Mouse (Mus musculus): ENCODE measurements around the gene Dusp1. TPM values are rescaled to one million over a fixed set of nuclear protein-coding genes. Genes with fewer than 3 reads are reported as not detected.

Gene Dusp1
- total and polyA plus RNA-seq, 3 experiments = 3.5 to 9.9 (median 5.6) TPM

DNA sequence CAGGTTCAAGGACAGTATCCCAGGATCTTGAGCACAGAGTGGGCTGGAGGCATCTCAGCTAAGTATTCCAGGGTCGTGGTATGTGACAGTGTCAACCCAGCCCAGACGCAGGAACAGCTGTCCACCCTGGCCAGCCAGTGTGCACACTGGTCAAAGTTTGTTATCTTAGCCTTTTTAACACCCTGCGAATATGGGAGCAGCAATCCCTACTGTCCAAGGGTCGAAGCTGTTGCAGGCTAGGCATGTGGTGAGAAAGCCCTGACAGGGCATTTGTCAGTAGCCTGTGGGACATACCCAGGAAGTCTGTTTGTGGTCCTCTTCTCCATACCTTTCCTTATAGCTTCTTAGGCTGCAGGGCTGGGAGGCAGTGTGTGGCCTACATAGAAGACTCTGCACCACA is 22.1 kb upstream of the Dusp1 start:
- in situ Hi-C loops (cut with MboI; ENCODE audit: low pct_ligation_motif_present, low pct_unique_long_range_greater_than_20kb, low sequenced_read_pairs) = no loop called here
- H3K27ac ChIP-seq (ENCODE audit: insufficient read depth, low read depth) = no peak overlapping the region
- no peak for TF ChIP-seq JUN (IDR thresholded peaks at IDR 0.05; ENCODE audit: insufficient read depth, low read depth, low read length)
- TF ChIP-seq MAX (IDR thresholded peaks at IDR 0.05; ENCODE audit: low read length) = no peak
- no peak for TF ChIP-seq CTCF (conservative IDR thresholded peaks at IDR 0.05 in 1 of 2, IDR thresholded peaks at IDR 0.05 in 1 of 2; ENCODE audit: low read depth in 2 of 2, low read length in 2 of 2)
- no peak for TF ChIP-seq JUND (conservative IDR thresholded peaks at IDR 0.05; ENCODE audit: low read depth, low read length)
- no peak for TF ChIP-seq UBTF (IDR thresholded peaks at IDR 0.05; ENCODE audit: low read depth, low read length)
- TF ChIP-seq HCFC1 (IDR thresholded peaks at IDR 0.05; ENCODE audit: low read depth, low read length) = no peak
- TF ChIP-seq BHLHE40 (IDR thresholded peaks at IDR 0.05; ENCODE audit: low read depth, low read length) = no peak
- TF ChIP-seq MAZ (IDR thresholded peaks at IDR 0.05; ENCODE audit: low read depth, low read length) = no peak
- no peak for TF ChIP-seq NELFE (IDR thresholded peaks at IDR 0.05; ENCODE audit: low read depth, low read length)
- TF ChIP-seq ZNF384 (IDR thresholded peaks at IDR 0.05; ENCODE audit: low read depth, low read length) = no peak
- TF ChIP-seq SMC3 (IDR thresholded peaks at IDR 0.05; ENCODE audit: low read depth, low read length) = no peak
- TF ChIP-seq MYC (IDR thresholded peaks at IDR 0.05; ENCODE audit: low read depth, low read length) = no peak
- TF ChIP-seq CHD1 (IDR thresholded peaks at IDR 0.05; ENCODE audit: low read depth, low read length) = no peak
- no peak for TF ChIP-seq GABPA (IDR thresholded peaks at IDR 0.05; ENCODE audit: insufficient replicate concordance, low read depth, low read length)
- TF ChIP-seq POLR2AphosphoS2 (IDR thresholded peaks at IDR 0.05; ENCODE audit: low read depth, low read length) = no peak
- dilution Hi-C loops (cut with MboI; ENCODE audit: extremely low pct_ligation_motif_present, extremely low pct_unique_long_range_greater_than_20kb, low sequenced_read_pairs) = no loop called here
- no peak for DNase-seq (ENCODE audit: extremely low read depth)
- H3K79me2 ChIP-seq (replicated peaks; ENCODE audit: control insufficient read depth, extremely low read depth, insufficient read depth, poor library complexity, severe bottlenecking) = no peaks in the 10 kb centered on the region
- peaks cover 11 to 88% of the 10 kb centered on the region in 2 experiments for H3K36me3 ChIP-seq (replicated peaks in 1 of 2; ENCODE audit: control insufficient read depth in 1 of 2, insufficient read depth in 1 of 2, low read length in 1 of 2)
- no peak overlapping the region for H3K4me2 ChIP-seq (ENCODE audit: insufficient read depth, low read depth, poor library complexity, severe bottlenecking)
- no peak overlapping the region for H3K4me3 ChIP-seq (replicated peaks in 1 of 3; ENCODE audit: low read depth in 2 of 3, low read length in 2 of 3, poor library complexity in 1 of 3)
- no peaks in the 10 kb centered on the region for H3K9me3 ChIP-seq (replicated peaks; ENCODE audit: low read length)
- no peak overlapping the region for H3K9ac ChIP-seq (ENCODE audit: insufficient read depth, low read depth)
- H3K27me3 ChIP-seq (replicated peaks) = no peaks in the 10 kb centered on the region
- peaks cover 0 to 16% of the 10 kb centered on the region in 2 experiments; a peak in 1 of 4 replicates for H3K4me1 ChIP-seq (ENCODE audit: control insufficient read depth in 1 of 2, insufficient read depth in 2 of 2)

DNA sequence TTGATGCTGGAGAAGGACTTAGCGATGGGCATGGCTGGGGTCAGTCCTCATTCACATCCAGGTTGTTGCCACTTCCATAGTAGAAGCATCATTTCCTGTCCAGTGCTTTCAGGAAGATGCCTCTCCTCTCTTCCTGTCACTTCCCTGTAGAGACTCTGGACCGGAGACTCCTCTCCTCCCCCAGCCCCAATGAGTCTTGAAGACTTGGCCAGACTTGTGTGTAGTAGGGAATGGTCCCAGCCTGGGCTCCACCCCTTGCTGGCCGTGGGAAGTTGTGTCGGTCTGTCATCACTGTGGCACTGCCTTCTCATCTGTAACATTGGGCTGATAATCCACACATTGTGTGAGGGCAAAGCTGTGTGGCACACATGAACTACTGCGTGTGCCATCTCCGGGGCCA is 21.7 kb upstream of the Dusp1 start:
- Histone ChIP-seq H3K79me2 (replicated peaks; ENCODE audit: control insufficient read depth, extremely low read depth, insufficient read depth, poor library complexity, severe bottlenecking) (no peaks in the 10 kb centered on the region), H3K4me3 (replicated peaks in 1 of 3; ENCODE audit: low read depth in 2 of 3, low read length in 2 of 3, poor library complexity in 1 of 3) (no peak overlapping the region), H3K36me3 (replicated peaks in 1 of 2; ENCODE audit: control insufficient read depth in 1 of 2, insufficient read depth in 1 of 2, low read length in 1 of 2) (peaks cover 11 to 88% of the 10 kb centered on the region in 2 experiments), H3K27me3 (replicated peaks) (no peaks in the 10 kb centered on the region), H3K9ac (ENCODE audit: insufficient read depth, low read depth) (no peak overlapping the region), H3K4me1 (ENCODE audit: control insufficient read depth in 1 of 2, insufficient read depth in 2 of 2) (peaks cover 0 to 16% of the 10 kb centered on the region in 2 experiments; a peak in 1 of 4 replicates), H3K9me3 (replicated peaks; ENCODE audit: low read length) (no peaks in the 10 kb centered on the region), H3K27ac (ENCODE audit: insufficient read depth, low read depth) (no peak overlapping the region), H3K4me2 (ENCODE audit: insufficient read depth, low read depth, poor library complexity, severe bottlenecking) (no peak overlapping the region)
- in situ Hi-C loops (cut with MboI; ENCODE audit: low pct_ligation_motif_present, low pct_unique_long_range_greater_than_20kb, low sequenced_read_pairs) = no loop called here
- DNase-seq (ENCODE audit: extremely low read depth) = no peak
- dilution Hi-C loops (cut with MboI; ENCODE audit: extremely low pct_ligation_motif_present, extremely low pct_unique_long_range_greater_than_20kb, low sequenced_read_pairs) = no loop called here
- TF ChIP-seq NELFE (IDR thresholded peaks at IDR 0.05; ENCODE audit: low read depth, low read length) = no peak
- TF ChIP-seq KAT2A (IDR thresholded peaks at IDR 0.05; ENCODE audit: insufficient replicate concordance, low read length) = no peak
- no peak for TF ChIP-seq RCOR1 (conservative IDR thresholded peaks at IDR 0.05; ENCODE audit: low read depth, low read length)
- no peak for TF ChIP-seq EP300 (IDR thresholded peaks at IDR 0.05; ENCODE audit: low read length)
- TF ChIP-seq POLR2A (IDR thresholded peaks at IDR 0.05; ENCODE audit: low read depth, low read length) = no peak
- no peak for TF ChIP-seq ZC3H11A (IDR thresholded peaks at IDR 0.05; ENCODE audit: low read depth, low read length)
- no peak for TF ChIP-seq MAFK (IDR thresholded peaks at IDR 0.05; ENCODE audit: insufficient replicate concordance, low read length)
- no peak for TF ChIP-seq ETS1 (conservative IDR thresholded peaks at IDR 0.05; ENCODE audit: low read depth, low read length)
- TF ChIP-seq CTCF (conservative IDR thresholded peaks at IDR 0.05 in 1 of 2, IDR thresholded peaks at IDR 0.05 in 1 of 2; ENCODE audit: low read depth in 2 of 2, low read length in 2 of 2) = no peak
- TF ChIP-seq MYC (IDR thresholded peaks at IDR 0.05; ENCODE audit: low read depth, low read length) = no peak
- no peak for TF ChIP-seq GABPA (IDR thresholded peaks at IDR 0.05; ENCODE audit: insufficient replicate concordance, low read depth, low read length)
- TF ChIP-seq CHD2 (IDR thresholded peaks at IDR 0.05; ENCODE audit: low read length) = no peak
- TF ChIP-seq E2F4 (IDR thresholded peaks at IDR 0.05; ENCODE audit: insufficient replicate concordance, low read depth, low read length) = no peak
- no peak for TF ChIP-seq NRF1 (IDR thresholded peaks at IDR 0.05; ENCODE audit: low read depth, low read length)
- TF ChIP-seq MEF2A (IDR thresholded peaks at IDR 0.05; ENCODE audit: borderline replicate concordance, low read depth, low read length) = no peak
- no peak for TF ChIP-seq JUND (conservative IDR thresholded peaks at IDR 0.05; ENCODE audit: low read depth, low read length)
- no peak for TF ChIP-seq SIN3A (IDR thresholded peaks at IDR 0.05; ENCODE audit: low read length)
